Mouse (Mus musculus) myocyte (in vitro differentiated cells): ENCODE data around the gene Lbh.

ENCODE experiments used
- CEBPB ChIP-seq: IDR thresholded peaks from 2 replicates; pipeline ENCODE4 v1.6.1; 2011; ENCODE audit warnings: mild to moderate bottlenecking, moderate library complexity; ENCODE audit not compliant: poor library complexity, insufficient read depth, severe bottlenecking
- E2F4 ChIP-seq: IDR thresholded peaks from one replicate; pipeline ENCODE4 v1.6.1; 2011; ENCODE audit warnings: mild to moderate bottlenecking, control low read depth, moderate library complexity; ENCODE audit not compliant: insufficient read depth
- MAX ChIP-seq: IDR thresholded peaks from one replicate; pipeline ENCODE4 v1.6.1; 2011; ENCODE audit warnings: low read depth, mild to moderate bottlenecking, control low read depth
- MYOD1 ChIP-seq, 3 experiments: IDR thresholded peaks; one replicate each; pipeline ENCODE4 v1.6.1; 2011; ENCODE audit warnings: control low read depth in 2 of 3, low read depth in 2 of 3, mild to moderate bottlenecking in 2 of 3, moderate library complexity in 1 of 3; ENCODE audit not compliant: insufficient read length in 2 of 3, control insufficient read depth in 1 of 3
- MYOG ChIP-seq, 3 experiments: IDR thresholded peaks; one replicate each; pipeline ENCODE4 v1.6.1; 2011; ENCODE audit warnings: control low read depth in 2 of 3, low read depth in 2 of 3, mild to moderate bottlenecking in 2 of 3; ENCODE audit not compliant: insufficient read length in 2 of 3, control insufficient read depth in 1 of 3, insufficient read depth in 1 of 3
- POLR2A ChIP-seq: IDR thresholded peaks from one replicate; pipeline ENCODE4 v1.6.1; 2011; ENCODE audit warnings: low read depth, mild to moderate bottlenecking, control low read depth, moderate library complexity; ENCODE audit not compliant: insufficient read length
- POLR2AphosphoS2 ChIP-seq: IDR thresholded peaks from one replicate; pipeline ENCODE4 v1.6.1; 2011; ENCODE audit warnings: low read depth, control low read depth; ENCODE audit not compliant: insufficient read length
- SRF ChIP-seq: IDR thresholded peaks from one replicate; pipeline ENCODE4 v1.6.1; 2011; ENCODE audit warnings: low read depth; ENCODE audit not compliant: control insufficient read depth, insufficient read length
- TCF12 ChIP-seq: IDR thresholded peaks from one replicate; pipeline ENCODE4 v1.6.1; 2011; ENCODE audit warnings: mild to moderate bottlenecking, control low read depth; ENCODE audit not compliant: poor library complexity, insufficient read depth, severe bottlenecking
- TCF3 ChIP-seq: IDR thresholded peaks from one replicate; pipeline ENCODE4 v1.6.1; 2011; ENCODE audit warnings: low read depth, control low read depth; ENCODE audit not compliant: insufficient read length
- USF1 ChIP-seq: IDR thresholded peaks from one replicate; pipeline ENCODE4 v1.6.1; 2011; ENCODE audit warnings: low read depth, mild to moderate bottlenecking, control low read depth, moderate library complexity

- TF ChIP-seq MAX (no peak), CEBPB (no peak), POLR2A (no peak), TCF12 (no peak), MYOG (IDR thresholded peaks at IDR 0.05; ENCODE audit: control insufficient read depth in 1 of 3, insufficient read depth in 1 of 3, insufficient read length in 2 of 3, low read depth in 2 of 3) (no peak), E2F4 (no peak), USF1 (no peak), MYOD1 (IDR thresholded peaks at IDR 0.05; ENCODE audit: control insufficient read depth in 1 of 3, insufficient read length in 2 of 3, low read depth in 2 of 3) (no peak), SRF (no peak), POLR2AphosphoS2 (no peak), TCF3 (no peak)
These were observed 8.8 kb upstream of the Lbh start for GRCm38 (mm10) chr17:72909061-72909852.
